Mouse (Mus musculus): ENCODE results near the gene Msi2. TPM values are rescaled to one million over a fixed set of nuclear protein-coding genes. Genes with fewer than 3 reads are reported as not detected.

Gene Msi2
- 171 TPM for total RNA-seq (2023)

DNA sequence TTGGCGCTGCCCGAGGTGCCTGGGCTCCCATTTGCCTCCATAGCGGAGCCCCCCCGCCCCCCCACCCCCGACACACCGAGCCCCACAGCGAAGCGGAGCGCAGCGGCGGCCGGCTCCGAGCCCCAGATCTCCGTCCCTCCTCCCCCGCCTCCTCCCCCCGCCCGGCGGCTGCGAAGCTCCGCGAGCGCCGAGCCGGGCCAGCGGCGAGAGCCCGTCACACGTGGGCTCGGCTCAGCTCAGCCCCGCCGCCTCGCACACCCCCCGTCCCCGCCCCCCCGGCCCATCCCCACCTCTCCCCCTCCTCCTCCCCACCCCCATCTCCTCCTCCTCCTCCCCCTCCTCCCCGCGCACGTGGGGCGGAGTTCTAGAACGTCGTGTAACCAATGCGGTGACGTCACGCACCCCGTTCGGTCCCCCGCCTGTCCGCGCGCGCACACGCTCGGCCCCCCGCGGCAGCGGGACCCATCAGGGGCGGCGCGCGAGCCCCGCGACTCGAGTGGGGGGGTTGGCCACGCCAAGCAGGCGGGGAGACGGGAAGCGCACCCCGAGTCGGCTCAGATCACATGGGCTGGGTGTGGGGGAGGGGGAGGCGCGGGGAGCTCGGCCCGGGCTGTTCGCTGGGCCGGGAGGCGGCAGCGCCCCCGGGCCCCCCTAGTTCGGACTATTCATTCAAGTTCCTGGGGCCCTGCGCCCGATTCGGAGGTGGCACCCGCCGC, at the start of gene Msi2:
Gene Msi2 (minus strand): TSS at position 464 of the 716 bp plus-strand sequence.

GRCm38 (mm10) chr11:88293631-88294393, 424.5 kb downstream of the Msi2 start, which contains the start of gene Ccdc182:
Ccdc182 (plus strand) TSS chr11:88294058.

Other genes with a start within 250 kb of the Msi2 start
- gene Akap1, start 146.1 kb upstream of the Msi2 start, total RNA-seq (2023): 1.6 TPM
- gene Scpep1, start 237.0 kb upstream of the Msi2 start, total RNA-seq (2023): 14.9 TPM
- gene Elobl, start 248.4 kb upstream of the Msi2 start, total RNA-seq (2023): not detected